Mouse (Mus musculus): ENCODE results near the gene Dda1. TPM values are rescaled to one million over a fixed set of nuclear protein-coding genes. Genes with fewer than 3 reads are reported as not detected.

Dda1 gene
- polyA plus RNA-seq, 1 experiment from 2014 or later: 207 TPM

- Histone ChIP-seq H3K4me2 (ENCODE audit: low read length) (no peak overlapping the region), H3K9me3 (replicated peaks; ENCODE audit: control insufficient read depth, low read length) (no peaks in the 10 kb centered on the region), H3K4me1 (ENCODE audit: control insufficient read depth, insufficient read depth, low read length) (peaks cover 10% of the 10 kb centered on the region), H3K27me3 (replicated peaks; ENCODE audit: control insufficient read depth, insufficient read depth, low read length) (no peaks in the 10 kb centered on the region), H3K36me3 (ENCODE audit: control insufficient read depth, insufficient read depth, low read length) (peaks cover 51% of the 10 kb centered on the region), H3K4me3 (ENCODE audit: low read depth, low read length) (no peak overlapping the region), H3K27ac (ENCODE audit: low read depth, low read length) (no peak overlapping the region), H3K9ac (ENCODE audit: low read length) (no peak overlapping the region)
- ATAC-seq: no peak
- DNase-seq (ENCODE audit: low spot score): no peak
- 94% methylated on average over 17 of the region's 17 CpGs for whole genome bisulfite sequencing
These were observed 2.9 kb downstream of the Dda1 start for GRCm38 (mm10) chr8:71471861-71472260.

- H3K9ac ChIP-seq (ENCODE audit: low read length): no peak overlapping the region
- peaks cover 15% of the 10 kb centered on the region for H3K4me1 ChIP-seq (ENCODE audit: control insufficient read depth, insufficient read depth, low read length)
- no peak overlapping the region for H3K27ac ChIP-seq (ENCODE audit: low read depth, low read length)
- ATAC-seq: no peak
- H3K27me3 ChIP-seq (replicated peaks; ENCODE audit: control insufficient read depth, insufficient read depth, low read length): no peaks in the 10 kb centered on the region
- H3K36me3 ChIP-seq (ENCODE audit: control insufficient read depth, insufficient read depth, low read length): peaks cover 55% of the 10 kb centered on the region
- no peak overlapping the region for H3K4me2 ChIP-seq (ENCODE audit: low read length)
- no peak for DNase-seq (ENCODE audit: low spot score)
- no peak overlapping the region for H3K4me3 ChIP-seq (ENCODE audit: low read depth, low read length)
- WGBS: 90% methylated on average over 8 of the region's 8 CpGs
- H3K9me3 ChIP-seq (replicated peaks; ENCODE audit: control insufficient read depth, low read length): no peaks in the 10 kb centered on the region
These were observed 3.8 kb downstream of the Dda1 start for GRCm38 (mm10) chr8:71472601-71473386.

- WGBS: 94% methylated on average over 18 of the region's 18 CpGs
These were observed 5.3 kb downstream of the Dda1 start for GRCm38 (mm10) chr8:71474344-71474743.

GRCm38 (mm10) chr8:71474785-71475701 lies 6.0 kb downstream of the Dda1 start:
- H3K9ac ChIP-seq (ENCODE audit: low read length): no peak overlapping the region; the same call in 1 of the 2 replicates
- no peaks in the 10 kb centered on the region for H3K9me3 ChIP-seq (replicated peaks; ENCODE audit: control insufficient read depth, low read length)
- no peak overlapping the region for H3K27ac ChIP-seq (ENCODE audit: low read depth, low read length)
- DNase-seq (ENCODE audit: low spot score) (no peak), ATAC-seq (no peak)
- H3K4me3 ChIP-seq (ENCODE audit: low read depth, low read length): no peak overlapping the region
- no peaks in the 10 kb centered on the region for H3K27me3 ChIP-seq (replicated peaks; ENCODE audit: control insufficient read depth, insufficient read depth, low read length)
- WGBS: 88% methylated on average over 25 of the region's 25 CpGs
- H3K4me1 ChIP-seq (ENCODE audit: control insufficient read depth, insufficient read depth, low read length): peaks cover 11% of the 10 kb centered on the region
- no peak overlapping the region for H3K4me2 ChIP-seq (ENCODE audit: low read length)
- H3K36me3 ChIP-seq (ENCODE audit: control insufficient read depth, insufficient read depth, low read length): peaks cover 74% of the 10 kb centered on the region

More at GRCm38 (mm10) chr8:71474344-71474743, 5.3 kb downstream of the Dda1 start:
- H3K9me3 ChIP-seq (replicated peaks; ENCODE audit: control insufficient read depth, low read length): no peaks in the 10 kb centered on the region
- H3K27me3 ChIP-seq (replicated peaks; ENCODE audit: control insufficient read depth, insufficient read depth, low read length): no peaks in the 10 kb centered on the region
- H3K27ac ChIP-seq (ENCODE audit: low read depth, low read length): no peak overlapping the region
- H3K4me3 ChIP-seq (ENCODE audit: low read depth, low read length): no peak overlapping the region
- H3K4me2 ChIP-seq (ENCODE audit: low read length): no peak overlapping the region
- DNase-seq (ENCODE audit: low spot score) (no peak), ATAC-seq (no peak)
- peaks cover 15% of the 10 kb centered on the region for H3K4me1 ChIP-seq (ENCODE audit: control insufficient read depth, insufficient read depth, low read length)
- H3K36me3 ChIP-seq (ENCODE audit: control insufficient read depth, insufficient read depth, low read length): peaks cover 67% of the 10 kb centered on the region
- H3K9ac ChIP-seq (ENCODE audit: low read length): no peak overlapping the region

GRCm38 (mm10) chr8:71475702-71476075 lies 6.7 kb downstream of the Dda1 start:
- DNase-seq (ENCODE audit: low spot score) (no peak), ATAC-seq (0 out of 2 replicates have a peak, but pooled peaks have one; percentile 6)
- H3K4me1 ChIP-seq (ENCODE audit: control insufficient read depth, insufficient read depth, low read length): peaks cover 8% of the 10 kb centered on the region
- no peaks in the 10 kb centered on the region for H3K27me3 ChIP-seq (replicated peaks; ENCODE audit: control insufficient read depth, insufficient read depth, low read length)
- no peak overlapping the region for H3K27ac ChIP-seq (ENCODE audit: low read depth, low read length)
- H3K9me3 ChIP-seq (replicated peaks; ENCODE audit: control insufficient read depth, low read length): no peaks in the 10 kb centered on the region
- peak overlapping the region; percentile 50 for H3K4me3 ChIP-seq (ENCODE audit: low read depth, low read length)
- 29% methylated on average over 4 of the region's 4 CpGs for WGBS
- peak overlapping the region; percentile 75 for H3K9ac ChIP-seq (ENCODE audit: low read length)
- peaks cover 80% of the 10 kb centered on the region for H3K36me3 ChIP-seq (ENCODE audit: control insufficient read depth, insufficient read depth, low read length)
- peak overlapping the region; percentile 75 for H3K4me2 ChIP-seq (ENCODE audit: low read length)

- ATAC-seq (peak; percentile 82), DNase-seq (ENCODE audit: low spot score) (peak; percentile 86)
- H3K9me3 ChIP-seq (replicated peaks; ENCODE audit: control insufficient read depth, low read length): no peaks in the 10 kb centered on the region
- H3K27ac ChIP-seq (ENCODE audit: low read depth, low read length): peak overlapping the region; percentile 90
- H3K36me3 ChIP-seq (ENCODE audit: control insufficient read depth, insufficient read depth, low read length): peaks cover 80% of the 10 kb centered on the region
- peaks cover 8% of the 10 kb centered on the region for H3K4me1 ChIP-seq (ENCODE audit: control insufficient read depth, insufficient read depth, low read length)
- H3K27me3 ChIP-seq (replicated peaks; ENCODE audit: control insufficient read depth, insufficient read depth, low read length): no peaks in the 10 kb centered on the region
- H3K9ac ChIP-seq (ENCODE audit: low read length): peak overlapping the region; percentile 75
- H3K4me2 ChIP-seq (ENCODE audit: low read length): peak overlapping the region; percentile 75
- 1% methylated on average over 107 of the region's 121 CpGs for WGBS
- peak overlapping the region; percentile 50 for H3K4me3 ChIP-seq (ENCODE audit: low read depth, low read length)
These were observed 7.3 kb downstream of the Dda1 start for GRCm38 (mm10) chr8:71476099-71476940.

GRCm38 (mm10) chr8:71477196-71477845 lies 8.3 kb downstream of the Dda1 start:
- no peaks in the 10 kb centered on the region for H3K9me3 ChIP-seq (replicated peaks; ENCODE audit: control insufficient read depth, low read length)
- DNase-seq (ENCODE audit: low spot score) (peak; percentile 59), ATAC-seq (peak; percentile 4; the same call in 1 of the 2 replicates)
- peak overlapping the region; percentile 90; the same call in 1 of the 2 replicates for H3K27ac ChIP-seq (ENCODE audit: low read depth, low read length)
- peak overlapping the region; percentile 75 for H3K9ac ChIP-seq (ENCODE audit: low read length)
- H3K4me2 ChIP-seq (ENCODE audit: low read length): peak overlapping the region; percentile 75
- H3K4me1 ChIP-seq (ENCODE audit: control insufficient read depth, insufficient read depth, low read length): peaks cover 8% of the 10 kb centered on the region
- peaks cover 79% of the 10 kb centered on the region for H3K36me3 ChIP-seq (ENCODE audit: control insufficient read depth, insufficient read depth, low read length)
- H3K27me3 ChIP-seq (replicated peaks; ENCODE audit: control insufficient read depth, insufficient read depth, low read length): no peaks in the 10 kb centered on the region
- peak overlapping the region; percentile 50 for H3K4me3 ChIP-seq (ENCODE audit: low read depth, low read length)
- WGBS: 42% methylated on average over 14 of the region's 14 CpGs

GRCm38 (mm10) chr8:71478943-71479342 lies 9.9 kb downstream of the Dda1 start:
- WGBS: 92% methylated on average over 11 of the region's 11 CpGs
- peaks cover 79% of the 10 kb centered on the region for H3K36me3 ChIP-seq (ENCODE audit: control insufficient read depth, insufficient read depth, low read length)
- H3K9ac ChIP-seq (ENCODE audit: low read length): no peak overlapping the region
- DNase-seq (ENCODE audit: low spot score) (no peak), ATAC-seq (no peak)
- peaks cover 8% of the 10 kb centered on the region for H3K4me1 ChIP-seq (ENCODE audit: control insufficient read depth, insufficient read depth, low read length)
- no peaks in the 10 kb centered on the region for H3K27me3 ChIP-seq (replicated peaks; ENCODE audit: control insufficient read depth, insufficient read depth, low read length)
- H3K9me3 ChIP-seq (replicated peaks; ENCODE audit: control insufficient read depth, low read length): no peaks in the 10 kb centered on the region
- H3K27ac ChIP-seq (ENCODE audit: low read depth, low read length): no peak overlapping the region
- H3K4me2 ChIP-seq (ENCODE audit: low read length): no peak overlapping the region
- no peak overlapping the region for H3K4me3 ChIP-seq (ENCODE audit: low read depth, low read length)
